Mouse (Mus musculus): Measurements from ENCODE around the gene Hspa4.

DNA sequence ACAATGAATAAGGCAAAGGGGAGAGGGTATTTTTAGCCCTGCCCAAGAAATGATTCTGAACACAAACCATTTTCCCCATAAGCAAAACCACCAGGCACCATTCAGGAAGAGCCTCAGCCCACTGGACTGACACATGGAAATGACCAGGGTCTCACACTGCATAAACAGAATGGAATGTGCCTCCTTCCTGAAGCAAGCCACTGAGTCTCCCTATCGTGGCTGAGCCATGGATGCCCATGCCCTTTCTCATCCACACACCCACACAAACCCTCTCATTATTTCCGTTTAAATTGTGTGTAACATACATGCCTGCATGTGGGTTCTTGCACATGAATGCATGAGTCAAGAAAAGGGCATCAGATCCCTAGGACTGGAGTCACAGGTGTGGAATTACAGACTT is 54.7 kb downstream of the Hspa4 start:
- TF ChIP-seq GATA1 (IDR thresholded peaks at IDR 0.05; ENCODE audit: borderline replicate concordance, low read length) (no peak), FLI1 (IDR thresholded peaks at IDR 0.05; ENCODE audit: low read length) (no peak)

Measured in megakaryocyte, embryonic 14.5 days (primary cell).